Mouse (Mus musculus): ENCODE measurements around the gene Phlda3.

DNA sequence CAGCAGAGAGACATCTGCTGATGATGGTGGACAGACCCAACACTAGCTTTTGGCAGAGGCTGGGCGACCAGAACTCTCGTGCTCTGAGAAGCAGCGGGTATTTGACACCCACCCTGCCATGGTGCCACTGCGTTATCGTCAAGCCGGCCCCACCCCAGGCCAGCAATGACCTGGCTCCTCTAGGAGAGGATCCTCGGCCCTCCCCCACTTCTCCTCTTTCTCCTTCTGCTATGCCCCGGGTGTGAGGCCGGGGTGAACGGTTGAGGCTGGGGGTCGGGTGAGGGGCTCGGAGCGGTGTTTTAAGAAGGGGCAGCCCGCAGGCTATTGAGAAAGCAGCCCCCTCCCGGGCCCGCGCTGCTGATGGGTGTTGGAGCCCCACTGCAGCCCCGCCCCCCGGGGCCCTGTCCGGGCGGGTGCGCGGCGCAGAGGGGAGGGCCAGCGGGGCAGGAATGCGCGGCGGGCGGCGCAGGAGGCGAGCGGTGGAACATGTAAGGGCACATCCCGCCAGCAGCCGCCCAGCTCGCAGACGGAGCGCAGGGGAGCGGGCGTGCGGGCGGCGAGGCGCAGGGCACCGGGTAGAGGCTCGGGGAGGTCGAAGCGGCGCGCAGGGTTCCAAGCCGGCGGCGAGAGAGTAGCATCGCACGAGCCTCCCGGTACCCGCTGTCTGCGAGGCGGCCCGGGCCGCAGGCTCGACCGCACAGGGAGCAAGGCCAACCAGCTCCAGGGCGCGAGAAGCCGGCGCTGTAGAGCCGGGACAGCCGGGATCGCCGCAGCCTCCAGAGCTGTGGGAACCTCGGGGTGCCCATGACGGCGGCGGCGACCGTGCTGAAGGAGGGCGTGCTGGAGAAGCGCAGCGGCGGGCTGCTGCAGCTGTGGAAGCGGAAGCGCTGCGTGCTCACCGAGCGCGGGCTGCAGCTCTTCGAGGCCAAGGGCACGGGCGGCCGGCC is at the start of gene Phlda3:
- TF ChIP-seq GATA1 (IDR thresholded peaks at IDR 0.05; ENCODE audit: low read length) = no peak
- TF ChIP-seq TAL1 (IDR thresholded peaks at IDR 0.05; ENCODE audit: low read length) = no peak
